Mouse (Mus musculus): Measurements from ENCODE around the gene Zc3hav1. TPM values are rescaled to one million over a fixed set of nuclear protein-coding genes. Genes with fewer than 3 reads are reported as not detected.

The Zc3hav1 gene
- polyA plus RNA-seq, 1 experiment from 2014 or later: 2.3 TPM

DNA sequence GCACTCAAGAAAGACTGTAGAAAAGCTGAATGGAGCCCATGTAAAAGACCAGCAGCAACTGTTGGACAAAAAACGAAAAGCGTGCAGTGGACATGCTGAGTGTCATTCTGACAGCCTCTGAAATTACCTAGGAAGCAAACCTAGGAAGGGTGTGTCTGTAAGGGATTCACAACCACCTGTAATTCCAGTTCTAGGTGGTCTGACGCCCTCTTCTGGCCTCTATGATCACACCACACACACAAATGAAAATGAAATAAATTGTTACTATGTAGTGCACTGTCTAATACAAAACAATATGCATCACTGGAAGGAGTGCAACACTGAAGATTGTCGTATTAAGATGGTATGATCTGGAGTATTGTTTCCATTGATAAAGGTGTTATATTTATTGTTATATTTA lies 92.5 kb downstream of the Zc3hav1 start:
- Histone ChIP-seq H3K9me3 (replicated peaks) (no peaks in the 10 kb centered on the region), H3K4me2 (replicated peaks) (no peak overlapping the region), H3K36me3 (no peaks in the 10 kb centered on the region), H3K27ac (no peak overlapping the region), H3K4me3 (no peak overlapping the region), H3K27me3 (no peaks in the 10 kb centered on the region), H3K4me1 (no peaks in the 10 kb centered on the region), H3K9ac (no peak overlapping the region)
- 70% methylated on average over 4 of the region's 4 CpGs for WGBS
- ATAC-seq (ENCODE audit: low FRiP score): no peak

- no peak overlapping the region for H3K4me3 ChIP-seq
- no peaks in the 10 kb centered on the region for H3K27me3 ChIP-seq
- ATAC-seq (ENCODE audit: low FRiP score): no peak
- H3K9ac ChIP-seq: no peak overlapping the region
- H3K4me2 ChIP-seq (replicated peaks): no peak overlapping the region
- peaks cover 8% of the 10 kb centered on the region for H3K4me1 ChIP-seq
- no peaks in the 10 kb centered on the region for H3K9me3 ChIP-seq (replicated peaks)
- H3K36me3 ChIP-seq: no peaks in the 10 kb centered on the region
- no peak overlapping the region for H3K27ac ChIP-seq
- 95% methylated on average over 8 of the region's 8 CpGs for WGBS
These were observed 96.9 kb downstream of the Zc3hav1 start for GRCm38 (mm10) chr6:38257506-38257905.

GRCm38 (mm10) chr6:38256793-38257192 lies 97.6 kb downstream of the Zc3hav1 start:
- 93% methylated on average over 4 of the region's 4 CpGs for WGBS
- H3K27ac ChIP-seq: no peak overlapping the region
- no peaks in the 10 kb centered on the region for H3K36me3 ChIP-seq
- H3K27me3 ChIP-seq: no peaks in the 10 kb centered on the region
- no peak overlapping the region for H3K4me3 ChIP-seq
- H3K9me3 ChIP-seq (replicated peaks): no peaks in the 10 kb centered on the region
- H3K4me2 ChIP-seq (replicated peaks): no peak overlapping the region
- ATAC-seq (ENCODE audit: low FRiP score): no peak
- H3K4me1 ChIP-seq: peaks cover 16% of the 10 kb centered on the region
- H3K9ac ChIP-seq: no peak overlapping the region

DNA sequence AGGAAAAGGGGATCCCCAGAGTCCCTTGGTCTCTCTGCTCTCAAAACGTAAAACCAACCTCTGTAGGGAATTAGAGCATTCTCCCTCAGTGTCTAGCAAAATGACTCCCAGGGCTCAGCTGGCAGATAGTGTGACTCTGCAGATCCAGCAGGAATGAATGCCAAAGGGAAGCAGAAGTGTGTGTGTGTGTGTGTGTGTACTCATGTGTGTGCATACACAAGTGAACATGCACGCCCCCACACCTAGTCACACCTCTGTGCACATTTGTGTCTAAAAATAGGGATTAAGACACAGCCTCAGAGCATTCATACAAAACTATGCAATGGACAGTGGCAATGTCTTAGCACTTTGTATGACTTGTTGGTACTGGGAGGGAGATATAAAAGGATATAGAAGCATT lies 98.6 kb downstream of the Zc3hav1 start:
- 59% methylated on average over 2 of the region's 2 CpGs for WGBS
- Histone ChIP-seq H3K36me3 (no peaks in the 10 kb centered on the region), H3K9ac (no peak overlapping the region)

More for the DNA sequence above, 98.6 kb downstream of the Zc3hav1 start:
- no peak for ATAC-seq (ENCODE audit: low FRiP score)
- Histone ChIP-seq H3K4me3 (no peak overlapping the region), H3K9me3 (replicated peaks) (no peaks in the 10 kb centered on the region), H3K27ac (no peak overlapping the region), H3K27me3 (no peaks in the 10 kb centered on the region), H3K4me2 (replicated peaks) (no peak overlapping the region), H3K4me1 (peaks cover 24% of the 10 kb centered on the region)

Other genes starting within 250 kb of the Zc3hav1 start
- not detected in 2 replicates for gene Tmem213, start 245.3 kb downstream of the Zc3hav1 start, polyA plus RNA-seq (2016; fragmentation: Nextera tagmentation; extraction: Ambion mirVana)
- 0.10 TPM in 1 of 2 replicates, not detected in the other for gene Atp6v0a4, start 230.0 kb downstream of the Zc3hav1 start, polyA plus RNA-seq (2016; fragmentation: Nextera tagmentation; extraction: Ambion mirVana)
- 13.9 and 14.3 TPM in 2 replicates for gene D630045J12Rik, start 100.6 kb downstream of the Zc3hav1 start, polyA plus RNA-seq (2016; fragmentation: Nextera tagmentation; extraction: Ambion mirVana)
- gene Zc3hav1l, start 55.3 kb downstream of the Zc3hav1 start, polyA plus RNA-seq (2016; fragmentation: Nextera tagmentation; extraction: Ambion mirVana): 16.3 and 18.9 TPM in 2 replicates
- gene Ttc26, start 26.9 kb upstream of the Zc3hav1 start, polyA plus RNA-seq (2016; fragmentation: Nextera tagmentation; extraction: Ambion mirVana): 12.2 and 12.7 TPM in 2 replicates
- gene Ubn2, start 79.3 kb upstream of the Zc3hav1 start, polyA plus RNA-seq (2016; fragmentation: Nextera tagmentation; extraction: Ambion mirVana): 28.0 and 29.8 TPM in 2 replicates
- 100 and 122 TPM in 2 replicates for gene Fmc1, start 178.9 kb upstream of the Zc3hav1 start, polyA plus RNA-seq (2016; fragmentation: Nextera tagmentation; extraction: Ambion mirVana)
- gene Luc7l2, start 196.7 kb upstream of the Zc3hav1 start, polyA plus RNA-seq (2016; fragmentation: Nextera tagmentation; extraction: Ambion mirVana): 48.6 and 49.3 TPM in 2 replicates

All from hindbrain, embryonic 12.5 days (tissue).